11 mouse cellular contexts compared by ENCODE assay signal in genomic region chr2:32182119-32182518, GRCm38 (mm10). TPM values are rescaled to one million over a fixed set of nuclear protein-coding genes. Genes with fewer than 3 reads are reported as not detected.
DNase-seq lines count a peak whose midpoint lies in the region; ATAC-seq and TF ChIP-seq lines count a peak whose summit lies in the region.
"Had no signal": no experiment of that assay in that cellular context is flagged by ENCODE, and none has a peak within 500 bp of the region (broad histone marks: within the 10 kb centered on the region; RNA-seq: fewer than 3 reads in every experiment).

No protein-coding gene starts in this region.

- H3K36me3 ChIP-seq in heart, postnatal 0 days (replicated peaks; ENCODE audit: control insufficient read depth, insufficient read depth, low read length): peaks cover 39% of the 10 kb centered on the region
- peaks cover 41% of the 10 kb centered on the region for H3K36me3 ChIP-seq in midbrain, embryonic 13.5 days
- H3K36me3 ChIP-seq in midbrain, embryonic 16.5 days (ENCODE audit: control insufficient read depth, insufficient read depth, low read length): peaks cover 14% of the 10 kb centered on the region
- peaks cover 43% of the 10 kb centered on the region for H3K36me3 ChIP-seq in hindbrain, embryonic 12.5 days
- H3K36me3 ChIP-seq in stomach, embryonic 16.5 days (ENCODE audit: control insufficient read depth, insufficient read depth, low read length): peaks cover 5% of the 10 kb centered on the region; the same call in 1 of the 2 replicates

- no peak overlapping the region for H3K4me3 ChIP-seq in heart, postnatal 0 days (ENCODE audit: low read depth, low read length)
- H3K4me3 ChIP-seq in midbrain, embryonic 13.5 days (replicated peaks): no peak overlapping the region
- H3K4me3 ChIP-seq in midbrain, embryonic 16.5 days (ENCODE audit: low read depth, low read length): no peak overlapping the region
- H3K4me3 ChIP-seq in hindbrain, embryonic 12.5 days: no peak overlapping the region
- no peak overlapping the region for H3K4me3 ChIP-seq in stomach, embryonic 16.5 days (replicated peaks; ENCODE audit: low read length)
- H3K4me3 ChIP-seq: heart, adult 2 months had no signal

- DNase-seq in heart, postnatal 0 days (ENCODE audit: low spot score): no peak
- no peak for DNase-seq in heart, postnatal 25 days (ENCODE audit: low spot score)
- no peak for DNase-seq in urinary bladder, postnatal 4 days (ENCODE audit: low spot score in 2 of 2)
- DNase-seq in urinary bladder, adult 2 months (ENCODE audit: low spot score): no peak
- DNase-seq: embryo, embryonic 11 days had no signal

- H3K27ac ChIP-seq in heart, postnatal 0 days (ENCODE audit: low read depth): peak overlapping the region; percentile 53
- peak overlapping the region; percentile 60; the same call in 1 of the 2 replicates for H3K27ac ChIP-seq in midbrain, embryonic 13.5 days
- no peak overlapping the region for H3K27ac ChIP-seq in midbrain, embryonic 16.5 days (ENCODE audit: low read length)
- H3K27ac ChIP-seq in hindbrain, embryonic 12.5 days: peak overlapping the region; percentile 55; the same call in 1 of the 2 replicates
- H3K27ac ChIP-seq in stomach, embryonic 16.5 days (ENCODE audit: low read length): peak overlapping the region; percentile 87
- H3K27ac ChIP-seq: heart, adult 2 months had no signal

- H3K9ac ChIP-seq in heart, postnatal 0 days (replicated peaks; ENCODE audit: low read depth, low read length): no peak overlapping the region
- no peak overlapping the region for H3K9ac ChIP-seq in midbrain, embryonic 13.5 days (replicated peaks)
- H3K9ac ChIP-seq in midbrain, embryonic 16.5 days (ENCODE audit: low read depth, low read length): no peak overlapping the region
- no peak overlapping the region for H3K9ac ChIP-seq in hindbrain, embryonic 12.5 days
- 0 out of 2 replicates have a peak overlapping the region, but pooled peaks have one; percentile 17 for H3K9ac ChIP-seq in stomach, embryonic 16.5 days (ENCODE audit: low read length)

- intact Hi-C loops in heart, postnatal 25 days (cut with DNase I): no loop called here

- H3K4me1 ChIP-seq in heart, postnatal 0 days (ENCODE audit: control insufficient read depth, insufficient read depth): peaks cover 53% of the 10 kb centered on the region
- H3K4me1 ChIP-seq in midbrain, embryonic 13.5 days (replicated peaks): peaks cover 63% of the 10 kb centered on the region
- H3K4me1 ChIP-seq in midbrain, embryonic 16.5 days (ENCODE audit: control insufficient read depth, insufficient read depth, low read length): peaks cover 34% of the 10 kb centered on the region
- H3K4me1 ChIP-seq in hindbrain, embryonic 12.5 days: peaks cover 48% of the 10 kb centered on the region
- H3K4me1 ChIP-seq in stomach, embryonic 16.5 days (ENCODE audit: control insufficient read depth, insufficient read depth, low read length): peaks cover 47% of the 10 kb centered on the region

- H3K9me3 ChIP-seq in heart, postnatal 0 days (replicated peaks; ENCODE audit: control insufficient read depth, low read length): no peaks in the 10 kb centered on the region
- H3K9me3 ChIP-seq in midbrain, embryonic 13.5 days: no peaks in the 10 kb centered on the region
- no peaks in the 10 kb centered on the region for H3K9me3 ChIP-seq in midbrain, embryonic 16.5 days (replicated peaks; ENCODE audit: control insufficient read depth, low read length, poor library complexity, severe bottlenecking)
- no peaks in the 10 kb centered on the region for H3K9me3 ChIP-seq in hindbrain, embryonic 12.5 days (replicated peaks)
- no peaks in the 10 kb centered on the region for H3K9me3 ChIP-seq in stomach, embryonic 16.5 days (replicated peaks; ENCODE audit: control insufficient read depth, low read length)

- no peak for ATAC-seq in heart, postnatal 0 days (ENCODE audit: insufficient read depth, low read depth)
- no peak for ATAC-seq in midbrain, embryonic 13.5 days
- no peak for ATAC-seq in midbrain, embryonic 16.5 days
- ATAC-seq in hindbrain, embryonic 12.5 days (ENCODE audit: low FRiP score): no peak
- ATAC-seq in stomach, embryonic 16.5 days (ENCODE audit: insufficient read depth, low FRiP score): no peak
- ATAC-seq: CD4-positive, CD25-positive, alpha-beta regulatory T cell, adult 4 months had no signal

- no peak for TF ChIP-seq CTCF in heart, postnatal 0 days (IDR thresholded peaks at IDR 0.05; ENCODE audit: low read depth)

- TF ChIP-seq EP300 in heart, postnatal 0 days (IDR thresholded peaks at IDR 0.05; ENCODE audit: low read depth): no peak

- H3K27me3 ChIP-seq in heart, postnatal 0 days (ENCODE audit: control insufficient read depth, insufficient read depth, low read length): no peaks in the 10 kb centered on the region
- no peaks in the 10 kb centered on the region for H3K27me3 ChIP-seq in midbrain, embryonic 13.5 days
- H3K27me3 ChIP-seq in midbrain, embryonic 16.5 days (ENCODE audit: control insufficient read depth, insufficient read depth, low read depth, low read length): no peaks in the 10 kb centered on the region
- H3K27me3 ChIP-seq in hindbrain, embryonic 12.5 days: no peaks in the 10 kb centered on the region
- no peaks in the 10 kb centered on the region for H3K27me3 ChIP-seq in stomach, embryonic 16.5 days (ENCODE audit: control insufficient read depth, insufficient read depth, low read length)

- WGBS in heart, postnatal 0 days: 79% methylated on average over 9 of the region's 9 CpGs
- 72% methylated on average over 9 of the region's 9 CpGs for WGBS in midbrain, embryonic 13.5 days
- 65% methylated on average over 9 of the region's 9 CpGs for WGBS in midbrain, embryonic 16.5 days
- WGBS in hindbrain, embryonic 12.5 days: 71% methylated on average over 9 of the region's 9 CpGs
- 69% methylated on average over 9 of the region's 9 CpGs for WGBS in stomach, embryonic 16.5 days

- H3K4me2 ChIP-seq in heart, postnatal 0 days (ENCODE audit: low read depth, low read length): no peak overlapping the region
- H3K4me2 ChIP-seq in midbrain, embryonic 13.5 days (replicated peaks): no peak overlapping the region
- no peak overlapping the region for H3K4me2 ChIP-seq in midbrain, embryonic 16.5 days (ENCODE audit: low read length)
- no peak overlapping the region for H3K4me2 ChIP-seq in hindbrain, embryonic 12.5 days (replicated peaks)
- H3K4me2 ChIP-seq in stomach, embryonic 16.5 days (ENCODE audit: low read depth, low read length): peak overlapping the region; percentile 7; the same call in 1 of the 2 replicates

RNA-seq across cellular contexts. Expression of gene Prrc2b, which starts 31.2 kb away (rescaled TPM):
- total RNA-seq in heart, postnatal 0 days (2014; rRNA removed; ENCODE audit: low replicate concordance): 66.5 and 74.1 TPM in 2 replicates
- polyA plus RNA-seq in heart, postnatal 0 days (2015; fragmentation: Nextera tagmentation; extraction: Ambion mirVana): 16.1 and 19.5 TPM in 2 replicates
- 10 to 100 TPM; 79.0 to 89.8 TPM for total RNA-seq in heart, postnatal 25 days (2021)
- 68.4 and 77.5 TPM in 2 replicates for polyA plus RNA-seq in midbrain, embryonic 13.5 days (2015; fragmentation: Nextera tagmentation; extraction: Ambion mirVana)
- 69.8 and 77.9 TPM in 2 replicates for polyA plus RNA-seq in midbrain, embryonic 16.5 days (2015; fragmentation: Nextera tagmentation; extraction: Ambion mirVana)
- 111 and 114 TPM in 2 replicates for polyA plus RNA-seq in hindbrain, embryonic 12.5 days (2016; fragmentation: Nextera tagmentation; extraction: Ambion mirVana)
- polyA plus RNA-seq in stomach, embryonic 16.5 days (2015; fragmentation: Nextera tagmentation; extraction: Ambion mirVana): 22.7 and 27.3 TPM in 2 replicates
- polyA plus RNA-seq in urinary bladder, adult 2 months (2012; rRNA removed): 34.1 and 53.6 TPM in 2 replicates

RNA-seq across cellular contexts. Expression of gene Pomt1, which starts 54.3 kb away (rescaled TPM):
- 19.8 and 21.4 TPM in 2 replicates for total RNA-seq in heart, postnatal 0 days (2014; rRNA removed; ENCODE audit: low replicate concordance)
- polyA plus RNA-seq in heart, postnatal 0 days (2015; fragmentation: Nextera tagmentation; extraction: Ambion mirVana): 6.7 and 7.4 TPM in 2 replicates
- total RNA-seq in heart, postnatal 25 days (2021): 10 to 100 TPM; 13.5 to 14.9 TPM
- polyA plus RNA-seq in midbrain, embryonic 13.5 days (2015; fragmentation: Nextera tagmentation; extraction: Ambion mirVana): 28.2 and 28.6 TPM in 2 replicates
- polyA plus RNA-seq in midbrain, embryonic 16.5 days (2015; fragmentation: Nextera tagmentation; extraction: Ambion mirVana): 36.4 and 36.5 TPM in 2 replicates
- polyA plus RNA-seq in hindbrain, embryonic 12.5 days (2016; fragmentation: Nextera tagmentation; extraction: Ambion mirVana): 25.5 and 25.9 TPM in 2 replicates
- polyA plus RNA-seq in stomach, embryonic 16.5 days (2015; fragmentation: Nextera tagmentation; extraction: Ambion mirVana): 23.6 and 24.0 TPM in 2 replicates
- 14.8 and 16.3 TPM in 2 replicates for polyA plus RNA-seq in urinary bladder, adult 2 months (2012; rRNA removed)
